Mouse (Mus musculus) T-helper 17 cell (primary cell): ENCODE results near the gene Wfdc11.
"Not testable (repeated sequence)": the region's sequence is repeated elsewhere in the genome, so short reads cannot be mapped to it uniquely, and the experiment has no call there.

ENCODE experiments used
- in situ Hi-C, 2 experiments: fragments of 300-600 bp; cut with MboI, MseI; formaldehyde crosslinking; loops; 1 replicate in 1 of 2; 2 replicates in 1 of 2; pipeline ENCODE4 v1.15.1; 2025; ENCODE audit warnings: high pct_unique_total_duplicates in 2 of 2

The Wfdc11 gene

DNA sequence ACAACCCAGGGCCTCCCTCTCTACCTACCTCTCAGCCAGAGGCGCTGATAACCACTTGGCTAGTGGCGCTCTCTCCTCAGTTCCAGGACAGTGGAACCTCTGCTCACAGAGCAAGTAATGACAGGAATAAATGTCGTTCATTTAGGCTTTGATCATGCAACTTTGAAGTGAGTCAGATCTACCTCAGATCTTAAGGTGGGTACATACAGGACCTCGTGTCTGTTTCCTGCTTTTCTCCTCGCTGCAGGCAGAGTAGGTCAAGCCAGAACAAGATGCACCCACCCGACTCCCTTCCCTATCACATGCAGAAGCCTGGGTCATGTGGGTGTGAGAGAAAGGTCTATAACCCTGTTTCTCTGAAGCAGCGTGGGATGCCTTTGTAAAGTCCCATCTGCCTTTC, at the start of gene Wfdc11:
Wfdc11 (minus strand) TSS at position 101 of the 400 bp plus-strand sequence.
- in situ Hi-C loops, result no loop called here

- in situ Hi-C loops, result loop anchor here in 1 of 2 experiments (5.0 kb wide), 1 partner anchor 131 kb away; the partner anchor contains the start of gene Eppin
Observed at GRCm38 (mm10) chr2:164723276-164723675, 49.4 kb upstream of the Wfdc11 start.

GRCm38 (mm10) chr2:164716194-164716786, 42.4 kb upstream of the Wfdc11 start:
- in situ Hi-C loops, result not testable (repeated sequence)

GRCm38 (mm10) chr2:164715005-164715404, 41.1 kb upstream of the Wfdc11 start, which contains the start of gene Spint5:
Gene Spint5, plus strand, starts transcription at chr2:164715305.
- in situ Hi-C loops, result no loop called here

- in situ Hi-C loops, result no loop called here
Observed at GRCm38 (mm10) chr2:164705991-164706390, 32.1 kb upstream of the Wfdc11 start.

DNA sequence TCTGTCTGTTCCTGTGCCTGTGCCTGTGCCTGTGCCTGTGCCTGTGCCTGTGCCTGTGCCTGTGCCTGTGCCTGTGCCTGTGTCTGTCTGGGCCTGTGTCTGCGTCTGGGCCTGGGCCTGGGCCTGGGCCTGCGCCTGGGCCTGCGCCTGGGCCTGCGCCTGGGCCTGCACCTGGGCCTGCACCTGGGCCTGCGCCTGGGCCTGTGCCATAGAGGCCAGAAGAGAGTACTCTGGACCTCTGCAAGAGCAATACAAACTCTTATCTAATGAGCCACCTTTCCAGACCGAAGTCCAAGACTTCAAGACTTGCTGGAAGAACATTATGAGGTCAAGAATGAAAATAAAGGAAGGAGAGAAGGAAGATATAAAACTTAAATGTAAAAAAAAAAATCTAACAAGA, 31.4 kb upstream of the Wfdc11 start:
- in situ Hi-C loops, result no loop called here

DNA sequence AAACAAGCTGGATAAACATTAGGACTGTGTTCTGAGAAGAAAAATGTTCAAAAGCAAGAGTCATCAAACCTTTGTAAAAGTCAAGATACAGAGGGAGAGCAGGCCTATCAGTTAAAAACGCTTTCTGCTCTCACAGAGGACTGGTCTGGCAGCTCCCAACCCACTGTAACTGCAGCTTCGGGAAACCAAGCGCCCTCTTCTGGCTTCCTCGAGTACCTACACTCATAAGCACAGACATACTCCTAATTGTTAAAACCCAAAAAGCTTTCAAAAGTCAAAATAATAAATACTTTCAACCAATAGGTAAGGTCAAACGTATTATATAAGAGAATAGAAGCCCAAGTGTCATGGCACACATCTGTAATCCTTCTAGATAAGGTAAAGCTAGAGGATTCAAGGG, 30.3 kb upstream of the Wfdc11 start:
- in situ Hi-C loops, result no loop called here

DNA sequence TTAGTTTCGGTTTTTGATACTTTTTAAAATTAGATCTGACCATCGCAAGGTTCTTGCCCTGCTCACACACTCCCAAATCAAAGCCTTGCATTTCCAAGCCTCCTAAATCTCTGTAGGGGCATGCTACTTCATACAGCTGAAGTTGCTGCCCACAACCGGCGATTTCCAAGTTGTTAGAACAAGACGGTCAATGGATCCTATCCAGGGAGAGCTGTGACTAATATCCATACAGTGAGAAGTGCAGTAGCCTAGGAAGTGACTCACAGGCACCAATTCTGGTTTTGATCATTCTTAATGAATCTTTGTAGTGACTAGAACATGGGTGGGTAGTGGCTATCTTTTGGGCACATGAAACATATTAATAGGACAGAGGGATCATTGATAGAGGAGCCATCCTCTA, 27.9 kb upstream of the Wfdc11 start:
- in situ Hi-C loops, result no loop called here

- in situ Hi-C loops, result no loop called here
Observed at GRCm38 (mm10) chr2:164700959-164701358, 27.1 kb upstream of the Wfdc11 start.

DNA sequence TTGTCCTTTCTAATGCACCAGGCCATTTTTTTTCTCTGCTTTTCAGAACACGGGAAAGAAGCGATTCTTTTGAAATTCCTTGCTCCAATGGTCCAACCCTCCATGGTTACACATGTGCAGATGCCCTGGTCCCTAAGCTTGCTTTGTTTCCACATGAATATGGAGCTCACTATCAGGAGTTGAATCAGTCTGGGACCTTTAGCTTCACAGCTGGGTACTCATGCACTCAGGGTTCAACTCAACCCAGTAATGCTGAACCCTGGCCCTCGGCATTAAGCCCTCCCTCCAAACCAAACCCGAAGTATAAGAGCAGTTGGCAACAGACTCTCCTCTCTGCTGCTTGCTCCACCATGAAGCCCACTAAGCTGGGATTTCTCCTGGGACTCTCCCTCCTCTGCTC, 24.3 kb upstream of the Wfdc11 start, which contains the start of gene Spint4:
Spint4 (plus strand) TSS at position 301 of the 400 bp plus-strand sequence.
- in situ Hi-C loops, result no loop called here

- in situ Hi-C loops, result no loop called here
Observed at GRCm38 (mm10) chr2:164684807-164685206, 10.9 kb upstream of the Wfdc11 start, which contains the start of gene Wfdc13. Gene Wfdc13, plus strand, starts transcription at chr2:164685107.

GRCm38 (mm10) chr2:164679906-164680305, 6.0 kb upstream of the Wfdc11 start:
- in situ Hi-C loops, result loop anchor here in 1 of 2 experiments (5.0 kb wide), 1 partner anchor 47 kb away; no protein-coding TSS in a partner anchor

- in situ Hi-C loops, result loop anchor here in 1 of 2 experiments (5.0 kb wide), 1 partner anchor 48 kb away; no protein-coding TSS in a partner anchor
Observed at GRCm38 (mm10) chr2:164678848-164679625, 5.2 kb upstream of the Wfdc11 start.

GRCm38 (mm10) chr2:164676916-164677685, 3.2 kb upstream of the Wfdc11 start:
- in situ Hi-C loops, result loop anchor here in 1 of 2 experiments (5.0 kb wide), 1 partner anchor 50 kb away; no protein-coding TSS in a partner anchor

DNA sequence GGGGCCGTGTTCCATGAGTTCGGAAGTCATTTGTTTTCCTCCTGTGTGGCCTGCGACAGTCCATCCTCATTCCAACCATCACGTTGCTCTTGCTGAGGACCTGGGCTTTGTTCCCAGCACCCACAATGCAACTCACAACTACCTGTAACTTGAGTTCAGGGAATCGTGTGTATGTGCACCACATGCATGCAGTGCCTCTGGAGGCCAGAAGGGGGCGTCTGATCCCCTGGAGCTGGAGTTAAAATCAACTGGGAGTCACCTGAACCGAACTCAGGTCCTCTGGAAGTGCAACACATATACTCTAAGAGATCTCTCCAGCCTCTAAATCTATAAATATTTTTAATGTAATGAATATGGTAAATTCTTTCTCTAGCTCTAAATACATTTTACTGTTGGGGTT, 2.2 kb upstream of the Wfdc11 start:
- in situ Hi-C loops, result loop anchor here in 1 of 2 experiments (5.0 kb wide), 1 partner anchor 51 kb away; no protein-coding TSS in a partner anchor

DNA sequence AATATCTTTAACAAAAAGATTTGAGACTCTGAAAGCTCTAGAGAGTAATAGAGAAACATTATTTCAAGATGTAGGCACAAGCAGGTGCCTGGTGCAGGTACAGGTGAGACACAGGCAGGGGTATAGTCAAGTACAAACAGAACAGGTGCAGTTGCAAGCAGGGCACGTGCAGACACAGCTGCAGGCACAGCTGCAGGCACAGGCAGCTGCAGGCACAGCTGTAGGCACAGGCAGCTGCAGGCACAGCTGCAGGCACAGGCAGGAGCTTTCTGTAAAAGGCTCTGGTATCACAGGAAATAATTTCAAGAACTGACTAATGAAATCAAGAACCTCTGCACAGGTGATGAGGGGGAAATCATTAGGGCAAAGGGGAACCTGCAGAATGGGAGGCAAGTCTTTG, 2.9 kb downstream of the Wfdc11 start:
- in situ Hi-C loops, result no loop called here

GRCm38 (mm10) chr2:164670261-164670660, 3.6 kb downstream of the Wfdc11 start:
- in situ Hi-C loops, result no loop called here

- in situ Hi-C loops, result no loop called here
Observed at GRCm38 (mm10) chr2:164664851-164665250, 9.0 kb downstream of the Wfdc11 start.

DNA sequence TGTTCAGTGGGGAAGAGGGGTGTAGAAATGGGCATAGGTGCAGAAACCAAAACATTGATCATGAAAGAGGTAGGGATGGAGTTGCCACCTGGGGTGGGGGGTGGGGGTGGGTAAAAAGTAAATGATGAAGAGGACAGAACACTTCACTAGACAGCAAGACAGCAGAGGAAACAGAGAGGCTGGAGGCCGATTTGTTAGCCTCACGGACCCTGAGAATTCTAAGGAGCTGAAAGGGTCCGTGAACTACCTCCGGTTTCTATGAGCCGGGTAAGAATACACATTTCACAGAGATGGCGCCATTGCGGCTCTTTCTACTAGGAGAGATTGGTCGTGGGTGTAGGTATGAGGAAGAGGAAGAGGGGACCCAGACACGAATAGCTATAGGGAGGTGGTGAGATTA, 17.4 kb downstream of the Wfdc11 start, which contains the start of gene Wfdc9:
Wfdc9 (minus strand) TSS at position 101 of the 400 bp plus-strand sequence.
- in situ Hi-C loops, result no loop called here

DNA sequence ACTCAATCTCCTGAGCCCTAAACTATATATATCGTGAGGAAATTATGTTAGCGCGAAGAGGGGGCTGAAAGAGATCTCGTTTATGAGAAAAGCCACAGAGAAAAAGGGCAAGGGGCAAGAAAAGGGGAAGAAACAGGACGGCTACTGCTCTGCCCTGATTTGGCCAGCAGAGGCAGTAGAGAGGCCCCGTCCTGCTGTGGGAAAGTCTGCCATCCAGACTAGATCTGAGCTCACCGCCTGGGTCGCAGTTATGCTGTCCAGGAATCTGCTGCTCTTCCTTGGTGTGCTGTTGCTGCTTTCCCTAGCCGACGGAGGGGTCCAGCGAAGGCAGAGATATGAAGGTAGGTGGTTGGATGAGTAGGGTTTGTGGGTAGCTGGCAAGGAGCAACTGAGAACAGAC, 18.0 kb downstream of the Wfdc11 start, which contains the start of gene Wfdc10:
Wfdc10 (plus strand) TSS at position 189 of the 400 bp plus-strand sequence.
- in situ Hi-C loops, result no loop called here
